Mouse (Mus musculus): ENCODE results near the gene Zfp423. TPM values are rescaled to one million over a fixed set of nuclear protein-coding genes. Genes with fewer than 3 reads are reported as not detected.
A peak's percentile ranks its signal among the peaks of the same experiment; 100 is the strongest.

The Zfp423 gene
- polyA plus RNA-seq, 1 experiment from 2014 or later, result 33.4 TPM

GRCm38 (mm10) chr8:87943651-87944091 lies 15.7 kb downstream of the Zfp423 start:
- Histone ChIP-seq H3K4me1 (replicated peaks) (peaks cover 50% of the 10 kb centered on the region), H3K4me3 (peak overlapping the region; percentile 37), H3K27me3 (no peaks in the 10 kb centered on the region), H3K36me3 (no peaks in the 10 kb centered on the region), H3K9me3 (no peaks in the 10 kb centered on the region), H3K9ac (peak overlapping the region; percentile 51), H3K27ac (replicated peaks) (0 out of 2 replicates have a peak overlapping the region, but pooled peaks have one; percentile 2), H3K4me2 (peak overlapping the region; percentile 76)
- ATAC-seq (ENCODE audit: low FRiP score, low read depth), result peak; percentile 32
- WGBS, result under 1% methylated on average over 42 of the region's 42 CpGs

GRCm38 (mm10) chr8:87940646-87941045 lies 18.7 kb downstream of the Zfp423 start:
- no peak overlapping the region for H3K9ac ChIP-seq
- H3K4me2 ChIP-seq, result no peak overlapping the region
- no peaks in the 10 kb centered on the region for H3K36me3 ChIP-seq
- 23% methylated on average over 6 of the region's 6 CpGs for WGBS
- no peaks in the 10 kb centered on the region for H3K27me3 ChIP-seq
- no peak overlapping the region for H3K4me3 ChIP-seq
- H3K27ac ChIP-seq (replicated peaks), result no peak overlapping the region
- peaks cover 61% of the 10 kb centered on the region for H3K4me1 ChIP-seq (replicated peaks)
- ATAC-seq (ENCODE audit: low FRiP score, low read depth), result no peak
- no peaks in the 10 kb centered on the region for H3K9me3 ChIP-seq

DNA sequence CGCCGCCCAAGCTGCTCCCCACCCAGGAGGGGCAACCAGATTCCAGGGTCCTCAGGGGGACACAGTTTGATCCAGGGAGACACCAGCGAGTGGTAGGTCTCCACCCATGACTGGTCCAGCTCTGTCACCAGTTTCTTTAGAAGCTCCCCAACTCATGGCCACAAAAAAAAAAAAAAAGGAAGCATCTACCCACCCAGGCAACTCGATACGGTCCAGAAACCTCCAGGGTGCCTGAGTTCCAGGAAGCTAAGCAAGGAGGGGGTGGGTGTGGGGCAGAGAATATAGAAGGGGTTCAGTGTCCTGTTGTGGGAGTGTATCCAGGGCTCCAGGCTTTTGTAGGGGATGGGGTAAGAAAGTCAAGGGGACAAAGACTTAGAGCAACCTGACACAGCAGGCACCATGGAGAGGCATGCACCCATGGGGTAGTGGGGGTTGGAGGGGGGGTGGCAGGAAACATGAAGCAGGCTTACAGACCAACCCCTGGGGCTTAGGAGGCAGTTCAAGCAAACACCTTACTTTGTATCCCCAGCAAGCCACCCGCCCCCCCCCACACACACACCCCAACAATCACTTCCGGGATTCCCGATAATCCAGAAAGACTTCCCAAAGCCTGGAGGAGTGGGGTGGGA lies 20.0 kb downstream of the Zfp423 start:
- H3K27me3 ChIP-seq, result no peaks in the 10 kb centered on the region
- no peaks in the 10 kb centered on the region for H3K36me3 ChIP-seq
- H3K9ac ChIP-seq, result peak overlapping the region; percentile 21
- no peak for ATAC-seq (ENCODE audit: low FRiP score, low read depth)
- no peak overlapping the region for H3K4me3 ChIP-seq
- H3K4me2 ChIP-seq, result peak overlapping the region; percentile 44
- H3K9me3 ChIP-seq, result no peaks in the 10 kb centered on the region
- H3K4me1 ChIP-seq (replicated peaks), result peaks cover 63% of the 10 kb centered on the region
- H3K27ac ChIP-seq (replicated peaks), result peak overlapping the region; percentile 66
- WGBS, result 18% methylated on average over 8 of the region's 8 CpGs

- H3K4me1 ChIP-seq (replicated peaks), result peaks cover 63% of the 10 kb centered on the region
- no peaks in the 10 kb centered on the region for H3K36me3 ChIP-seq
- H3K4me3 ChIP-seq, result no peak overlapping the region; the same call in 1 of the 2 replicates
- WGBS, result 5% methylated on average over 20 of the region's 20 CpGs
- peak overlapping the region; percentile 21 for H3K9ac ChIP-seq
- no peaks in the 10 kb centered on the region for H3K27me3 ChIP-seq
- ATAC-seq (ENCODE audit: low FRiP score, low read depth), result peak; percentile 79
- H3K9me3 ChIP-seq, result no peaks in the 10 kb centered on the region
- peak overlapping the region; percentile 66 for H3K27ac ChIP-seq (replicated peaks)
- H3K4me2 ChIP-seq, result peak overlapping the region; percentile 44
These were observed 20.8 kb downstream of the Zfp423 start for GRCm38 (mm10) chr8:87938351-87939232.

- Histone ChIP-seq H3K4me3 (no peak overlapping the region), H3K4me2 (no peak overlapping the region), H3K36me3 (no peaks in the 10 kb centered on the region), H3K4me1 (replicated peaks) (peaks cover 71% of the 10 kb centered on the region), H3K9me3 (no peaks in the 10 kb centered on the region), H3K27me3 (no peaks in the 10 kb centered on the region), H3K9ac (no peak overlapping the region), H3K27ac (replicated peaks) (peak overlapping the region; percentile 66; the same call in 1 of the 2 replicates)
- no peak for ATAC-seq (ENCODE audit: low FRiP score, low read depth)
- WGBS, result 35% methylated on average over 3 of the region's 3 CpGs
These were observed 22.2 kb downstream of the Zfp423 start for GRCm38 (mm10) chr8:87937211-87937610.

DNA sequence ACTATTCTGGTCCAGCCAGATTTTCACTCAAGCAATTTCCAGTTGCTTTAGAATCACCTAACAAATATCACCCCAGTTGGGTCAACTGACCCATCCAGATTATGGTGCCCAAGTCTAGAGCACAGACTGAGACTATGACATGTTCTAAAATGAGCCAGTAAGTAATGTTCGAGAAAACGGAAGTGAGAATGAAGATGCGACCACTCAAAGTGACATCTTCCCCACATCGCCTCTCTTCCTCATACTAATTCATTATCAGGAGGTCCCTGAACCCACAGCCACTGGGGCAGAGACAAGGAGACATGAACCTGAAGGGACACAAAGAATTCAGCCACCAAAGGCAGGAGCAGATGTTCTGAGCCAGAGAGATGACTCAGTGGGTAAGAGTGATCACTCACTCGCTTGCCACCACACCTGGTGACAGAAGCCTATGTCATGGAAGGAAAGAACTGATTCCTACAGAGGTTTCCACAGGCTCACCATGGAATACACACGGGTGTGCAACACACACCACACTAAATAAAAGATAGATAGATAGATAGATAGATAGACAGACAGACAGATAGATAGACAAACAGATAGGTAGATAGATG lies 24.2 kb downstream of the Zfp423 start:
- WGBS, result 88% methylated on average over 6 of the region's 6 CpGs
- H3K9ac ChIP-seq, result no peak overlapping the region
- H3K4me2 ChIP-seq, result no peak overlapping the region
- no peak for ATAC-seq (ENCODE audit: low FRiP score, low read depth)
- no peak overlapping the region for H3K4me3 ChIP-seq
- no peaks in the 10 kb centered on the region for H3K9me3 ChIP-seq
- H3K4me1 ChIP-seq (replicated peaks), result peaks cover 65% of the 10 kb centered on the region
- no peak overlapping the region for H3K27ac ChIP-seq (replicated peaks)
- H3K36me3 ChIP-seq, result no peaks in the 10 kb centered on the region
- no peaks in the 10 kb centered on the region for H3K27me3 ChIP-seq

DNA sequence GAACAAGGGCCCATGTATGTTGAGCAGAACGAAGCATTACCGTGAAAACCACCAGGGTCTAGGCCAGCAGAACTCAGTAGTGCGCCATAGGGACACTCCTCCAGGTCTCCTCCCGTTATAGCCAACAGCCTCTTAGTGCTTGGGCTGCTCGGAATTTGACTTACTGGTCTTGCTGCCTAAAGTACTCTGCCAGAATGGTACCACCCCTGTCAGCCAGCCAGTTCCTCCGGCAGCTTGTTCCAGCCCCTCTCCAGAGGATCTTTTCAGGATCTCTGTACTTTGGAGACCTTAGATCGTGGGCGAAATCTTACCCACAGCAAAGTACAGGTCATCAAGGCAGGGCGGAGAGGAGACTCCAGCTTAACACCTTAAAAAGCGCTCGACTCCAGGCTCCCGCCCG lies 25.2 kb downstream of the Zfp423 start:
- H3K9ac ChIP-seq, result no peak overlapping the region
- H3K4me3 ChIP-seq, result no peak overlapping the region
- no peak overlapping the region for H3K4me2 ChIP-seq
- H3K36me3 ChIP-seq, result no peaks in the 10 kb centered on the region
- ATAC-seq (ENCODE audit: low FRiP score, low read depth), result no peak
- no peaks in the 10 kb centered on the region for H3K27me3 ChIP-seq
- peaks cover 60% of the 10 kb centered on the region for H3K4me1 ChIP-seq (replicated peaks)
- no peaks in the 10 kb centered on the region for H3K9me3 ChIP-seq
- no peak overlapping the region for H3K27ac ChIP-seq (replicated peaks)
- 60% methylated on average over 13 of the region's 13 CpGs for WGBS

- ATAC-seq (ENCODE audit: low FRiP score, low read depth), result no peak
- H3K9me3 ChIP-seq, result no peaks in the 10 kb centered on the region
- H3K27ac ChIP-seq (replicated peaks), result no peak overlapping the region
- peaks cover 60% of the 10 kb centered on the region for H3K4me1 ChIP-seq (replicated peaks)
- no peaks in the 10 kb centered on the region for H3K36me3 ChIP-seq
- 53% methylated on average over 8 of the region's 8 CpGs for WGBS
- no peaks in the 10 kb centered on the region for H3K27me3 ChIP-seq
- no peak overlapping the region for H3K4me2 ChIP-seq
- H3K9ac ChIP-seq, result no peak overlapping the region
- no peak overlapping the region for H3K4me3 ChIP-seq
These were observed 25.6 kb downstream of the Zfp423 start for GRCm38 (mm10) chr8:87933752-87934151.

DNA sequence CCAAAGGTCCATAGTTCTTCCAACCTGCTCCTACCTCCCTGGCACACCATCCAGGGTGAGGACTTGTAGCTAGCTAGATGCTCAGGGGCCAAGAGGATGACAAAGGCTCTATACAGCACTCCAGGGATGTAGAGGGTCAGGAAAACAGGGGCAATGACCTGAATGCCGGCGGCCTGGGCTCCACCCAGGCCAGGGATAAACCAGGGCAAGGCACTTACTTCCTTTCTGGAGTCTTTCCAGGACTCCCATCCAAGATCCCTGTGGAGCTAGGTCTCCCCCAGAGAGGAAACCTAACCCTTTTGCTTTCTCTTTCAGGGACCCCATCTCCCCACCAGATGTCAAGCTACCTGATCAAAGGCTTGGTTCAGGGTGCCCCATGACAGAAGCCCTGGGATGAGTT lies 30.5 kb downstream of the Zfp423 start:
- Histone ChIP-seq H3K27ac (replicated peaks) (no peak overlapping the region), H3K9me3 (no peaks in the 10 kb centered on the region), H3K4me1 (replicated peaks) (peaks cover 52% of the 10 kb centered on the region), H3K36me3 (no peaks in the 10 kb centered on the region), H3K4me2 (no peak overlapping the region), H3K9ac (no peak overlapping the region), H3K4me3 (no peak overlapping the region), H3K27me3 (no peaks in the 10 kb centered on the region)
- no peak for ATAC-seq (ENCODE audit: low FRiP score, low read depth)
- 29% methylated on average over 2 of the region's 2 CpGs for WGBS

- no peak overlapping the region for H3K4me2 ChIP-seq
- no peaks in the 10 kb centered on the region for H3K9me3 ChIP-seq
- no peaks in the 10 kb centered on the region for H3K27me3 ChIP-seq
- no peak overlapping the region for H3K4me3 ChIP-seq
- 61% methylated on average over 10 of the region's 10 CpGs for WGBS
- peaks cover 45% of the 10 kb centered on the region for H3K4me1 ChIP-seq (replicated peaks)
- no peak for ATAC-seq (ENCODE audit: low FRiP score, low read depth)
- no peaks in the 10 kb centered on the region for H3K36me3 ChIP-seq
- H3K9ac ChIP-seq, result no peak overlapping the region
- no peak overlapping the region for H3K27ac ChIP-seq (replicated peaks)
These were observed 32.2 kb downstream of the Zfp423 start for GRCm38 (mm10) chr8:87927034-87927830.

- H3K27me3 ChIP-seq, result no peaks in the 10 kb centered on the region
- H3K27ac ChIP-seq (replicated peaks), result 0 out of 2 replicates have a peak overlapping the region, but pooled peaks have one; percentile 7
- no peak overlapping the region for H3K4me2 ChIP-seq
- WGBS, result 61% methylated on average over 7 of the region's 7 CpGs
- H3K9me3 ChIP-seq, result no peaks in the 10 kb centered on the region
- H3K9ac ChIP-seq, result no peak overlapping the region
- no peak for ATAC-seq (ENCODE audit: low FRiP score, low read depth)
- H3K4me1 ChIP-seq (replicated peaks), result peaks cover 42% of the 10 kb centered on the region
- H3K4me3 ChIP-seq, result no peak overlapping the region
- H3K36me3 ChIP-seq, result no peaks in the 10 kb centered on the region
These were observed 33.1 kb downstream of the Zfp423 start for GRCm38 (mm10) chr8:87926098-87926890.

Measured in hindbrain, embryonic 15.5 days (tissue).